Mouse (Mus musculus) stomach, postnatal 0 days (tissue): Measurements from ENCODE around the gene Pxmp2.

Experiments
- CTCF ChIP-seq: IDR thresholded peaks from 2 replicates; pipeline ENCODE4 v1.5.1; 2016; ENCODE audit warnings: antibody characterized with exemption, low read depth, mild to moderate bottlenecking, moderate library complexity
- EP300 ChIP-seq: optimal IDR thresholded peaks from 2 replicates; pipeline ENCODE3; 2016; ENCODE audit warnings: antibody characterized with exemption

DNA sequence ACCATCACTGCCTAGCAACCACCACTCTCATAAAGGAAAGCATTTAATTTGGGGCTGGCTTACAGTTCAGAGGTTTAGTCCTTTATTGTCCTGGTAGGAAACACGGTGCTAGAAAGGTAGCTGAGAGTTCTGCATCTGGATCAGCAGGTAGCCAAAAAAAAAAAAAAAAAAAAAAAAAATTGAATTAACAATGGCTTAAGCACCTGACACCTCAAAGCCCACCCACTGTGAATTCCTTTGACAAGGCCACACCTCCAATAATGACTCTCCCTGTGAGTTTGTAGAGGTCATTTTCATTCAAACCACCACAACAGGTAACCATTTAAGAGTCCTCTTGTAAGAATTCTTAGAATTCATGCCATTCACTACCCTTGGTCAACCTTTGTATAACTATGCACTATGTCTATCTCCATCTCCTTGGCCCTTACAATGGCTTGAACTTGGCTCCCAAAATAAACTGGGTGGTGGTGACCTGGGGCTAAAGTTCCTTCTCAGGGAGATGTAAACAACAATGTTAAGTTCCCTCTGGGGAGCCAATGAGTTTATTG, 58.6 kb downstream of the Pxmp2 start:
- TF ChIP-seq EP300 (no peak), CTCF (no peak)
